Mouse (Mus musculus) hindbrain, embryonic 15.5 days (tissue): ENCODE measurements around the gene Shq1. TPM values are rescaled to one million over a fixed set of nuclear protein-coding genes. Genes with fewer than 3 reads are reported as not detected.
A peak's percentile ranks its signal among the peaks of the same experiment; 100 is the strongest.

Experiments used
- ATAC-seq: fragments of 200-750 bp; cut with Nextera tagmentation; 2 replicates; pipeline ENCODE4 v1.8.0; 2017; ENCODE audit warnings: low read depth, moderate number of reproducible peaks, moderate TSS enrichment; ENCODE audit not compliant: low FRiP score
- H3K27ac ChIP-seq: fragments of 300-500 bp; sonication (generic); replicated peaks from 2 replicates; pipeline ENCODE4 v1.5.1; 2015; ENCODE audit warnings: mild to moderate bottlenecking, inconsistent platforms
- H3K27me3 ChIP-seq: fragments of 300-500 bp; sonication (generic); 2 replicates; pipeline ENCODE4 v1.6.1; 2015; ENCODE audit warnings: control low read depth, inconsistent platforms
- H3K36me3 ChIP-seq: fragments of 300-500 bp; sonication (generic); 2 replicates; pipeline ENCODE4 v1.6.1; 2015; ENCODE audit warnings: control low read depth, inconsistent platforms
- H3K4me1 ChIP-seq: fragments of 300-500 bp; sonication (generic); replicated peaks from 2 replicates; pipeline ENCODE4 v1.6.1; 2015; ENCODE audit warnings: control low read depth, inconsistent platforms
- H3K4me2 ChIP-seq: fragments of 300-500 bp; sonication (generic); 2 replicates; pipeline ENCODE4 v1.6.1; 2015; ENCODE audit warnings: moderate library complexity, mild to moderate bottlenecking, inconsistent platforms
- H3K4me3 ChIP-seq: fragments of 300-500 bp; sonication (generic); 2 replicates; pipeline ENCODE4 v1.5.1; 2015; ENCODE audit warnings: mild to moderate bottlenecking, inconsistent platforms
- H3K9ac ChIP-seq: fragments of 300-500 bp; sonication (generic); 2 replicates; pipeline ENCODE4 v1.6.1; 2015; ENCODE audit warnings: inconsistent platforms
- H3K9me3 ChIP-seq: fragments of 300-500 bp; sonication (generic); 2 replicates; pipeline ENCODE4 v1.6.1; 2016; ENCODE audit warnings: control low read depth, inconsistent platforms
- WGBS: fragments of 180-500 bp; shearing (Covaris S2); methylation state at CpG from one replicate; pipeline ENCODE4 v1.1.7; 2015; 5-methylcytosine and 5-hydroxymethylcytosine counted together
- polyA plus RNA-seq: library from polyadenylated mRNA; unstranded; fragments of >200 nt; fragmentation: Nextera tagmentation; extraction: Ambion mirVana; gene quantifications from 2 replicates; pipeline ENCODE4 v1.2.1, GENCODE M21; 2015

Shq1 gene
- polyA plus RNA-seq, 1 experiment from 2014 or later, result 8.9 TPM

DNA sequence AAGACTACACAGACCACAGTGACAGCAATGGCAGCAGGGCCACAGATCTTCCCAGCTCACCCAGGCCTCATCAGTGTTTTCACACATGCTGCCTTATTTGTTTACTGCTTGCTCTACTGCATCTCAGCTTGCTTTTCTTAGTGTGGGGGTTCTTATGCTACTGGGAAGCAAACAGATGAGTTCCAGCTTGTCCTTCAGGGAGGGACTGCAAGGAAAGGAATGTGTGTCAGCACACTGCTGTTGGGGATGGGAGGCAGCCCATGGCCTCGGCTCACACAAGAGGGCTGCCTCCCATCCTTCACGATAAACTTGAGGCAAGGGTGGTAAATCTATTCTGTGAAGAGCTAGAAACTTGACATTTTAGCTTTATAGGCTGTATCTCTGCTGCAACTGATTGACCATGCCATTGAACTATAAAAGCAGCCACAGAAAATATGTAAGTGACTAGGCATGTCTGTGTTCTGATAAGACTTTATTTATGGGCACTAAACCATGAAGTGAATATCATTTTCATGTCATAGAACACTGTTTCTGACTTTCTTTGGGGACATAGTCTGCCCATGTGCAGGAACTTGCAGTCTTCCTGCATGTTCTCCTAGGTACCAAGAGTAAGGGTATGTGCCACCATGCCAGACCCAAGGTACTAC lies 48.0 kb downstream of the Shq1 start:
- Histone ChIP-seq H3K4me3 (no peak overlapping the region), H3K9me3 (no peaks in the 10 kb centered on the region), H3K27me3 (no peaks in the 10 kb centered on the region), H3K36me3 (no peaks in the 10 kb centered on the region), H3K27ac (no peak overlapping the region), H3K4me2 (no peak overlapping the region), H3K4me1 (no peaks in the 10 kb centered on the region), H3K9ac (no peak overlapping the region)
- 75% methylated on average over 2 of the region's 2 CpGs for WGBS
- ATAC-seq, result no peak

DNA sequence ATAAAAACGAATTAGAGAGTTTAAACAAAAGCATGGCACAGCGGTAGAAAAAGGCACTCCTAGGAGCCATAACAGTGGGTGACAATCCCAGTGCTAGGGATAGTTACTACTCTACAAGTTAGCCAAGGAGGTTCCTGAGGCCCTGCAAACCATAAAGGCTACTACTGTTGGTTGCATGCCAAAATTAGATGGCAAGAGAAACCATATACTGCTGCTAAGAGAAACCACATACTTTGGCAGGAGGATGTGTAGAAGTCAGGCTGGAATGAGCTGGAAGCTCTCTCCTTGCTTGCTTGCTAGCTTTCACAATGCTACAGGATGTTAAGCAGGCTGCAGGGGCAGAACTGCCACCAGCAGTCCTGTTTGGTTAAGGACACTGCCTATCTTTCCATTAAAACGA lies 50.5 kb downstream of the Shq1 start:
- H3K36me3 ChIP-seq, result no peaks in the 10 kb centered on the region
- no peak overlapping the region for H3K4me2 ChIP-seq
- no peak overlapping the region for H3K9ac ChIP-seq
- H3K27ac ChIP-seq, result no peak overlapping the region
- H3K4me3 ChIP-seq, result no peak overlapping the region
- H3K4me1 ChIP-seq, result no peaks in the 10 kb centered on the region
- ATAC-seq, result no peak
- WGBS, result 83% methylated on average over 3 of the region's 3 CpGs
- H3K9me3 ChIP-seq, result no peaks in the 10 kb centered on the region
- H3K27me3 ChIP-seq, result no peaks in the 10 kb centered on the region

- no peak overlapping the region for H3K27ac ChIP-seq
- no peak overlapping the region for H3K4me3 ChIP-seq
- no peaks in the 10 kb centered on the region for H3K4me1 ChIP-seq
- H3K9ac ChIP-seq, result no peak overlapping the region
- no peak for ATAC-seq
- H3K9me3 ChIP-seq, result no peaks in the 10 kb centered on the region
- 92% methylated on average over 7 of the region's 7 CpGs for WGBS
- no peak overlapping the region for H3K4me2 ChIP-seq
- no peaks in the 10 kb centered on the region for H3K27me3 ChIP-seq
- no peaks in the 10 kb centered on the region for H3K36me3 ChIP-seq
Measured at GRCm38 (mm10) chr6:100619309-100619708, 51.6 kb downstream of the Shq1 start.

GRCm38 (mm10) chr6:100616133-100616532 lies 54.8 kb downstream of the Shq1 start:
- no peak overlapping the region for H3K27ac ChIP-seq
- no peak overlapping the region for H3K4me3 ChIP-seq
- over 99% methylated on average over 4 of the region's 4 CpGs for WGBS

GRCm38 (mm10) chr6:100613593-100614267 lies 57.2 kb downstream of the Shq1 start:
- H3K27me3 ChIP-seq, result no peaks in the 10 kb centered on the region
- H3K27ac ChIP-seq, result no peak overlapping the region
- no peaks in the 10 kb centered on the region for H3K36me3 ChIP-seq
- no peak overlapping the region for H3K9ac ChIP-seq
- H3K4me3 ChIP-seq, result no peak overlapping the region
- 46% methylated on average over 6 of the region's 6 CpGs for WGBS
- H3K9me3 ChIP-seq, result no peaks in the 10 kb centered on the region
- peaks cover 10% of the 10 kb centered on the region for H3K4me1 ChIP-seq
- no peak overlapping the region for H3K4me2 ChIP-seq
- 0 out of 2 replicates have a peak, but pooled peaks have one; percentile 27 for ATAC-seq

More at GRCm38 (mm10) chr6:100616133-100616532, 54.8 kb downstream of the Shq1 start:
- H3K4me2 ChIP-seq, result no peak overlapping the region
- peaks cover 10% of the 10 kb centered on the region for H3K4me1 ChIP-seq
- H3K9ac ChIP-seq, result no peak overlapping the region
- no peaks in the 10 kb centered on the region for H3K9me3 ChIP-seq
- H3K27me3 ChIP-seq, result no peaks in the 10 kb centered on the region
- no peaks in the 10 kb centered on the region for H3K36me3 ChIP-seq
- ATAC-seq, result no peak

DNA sequence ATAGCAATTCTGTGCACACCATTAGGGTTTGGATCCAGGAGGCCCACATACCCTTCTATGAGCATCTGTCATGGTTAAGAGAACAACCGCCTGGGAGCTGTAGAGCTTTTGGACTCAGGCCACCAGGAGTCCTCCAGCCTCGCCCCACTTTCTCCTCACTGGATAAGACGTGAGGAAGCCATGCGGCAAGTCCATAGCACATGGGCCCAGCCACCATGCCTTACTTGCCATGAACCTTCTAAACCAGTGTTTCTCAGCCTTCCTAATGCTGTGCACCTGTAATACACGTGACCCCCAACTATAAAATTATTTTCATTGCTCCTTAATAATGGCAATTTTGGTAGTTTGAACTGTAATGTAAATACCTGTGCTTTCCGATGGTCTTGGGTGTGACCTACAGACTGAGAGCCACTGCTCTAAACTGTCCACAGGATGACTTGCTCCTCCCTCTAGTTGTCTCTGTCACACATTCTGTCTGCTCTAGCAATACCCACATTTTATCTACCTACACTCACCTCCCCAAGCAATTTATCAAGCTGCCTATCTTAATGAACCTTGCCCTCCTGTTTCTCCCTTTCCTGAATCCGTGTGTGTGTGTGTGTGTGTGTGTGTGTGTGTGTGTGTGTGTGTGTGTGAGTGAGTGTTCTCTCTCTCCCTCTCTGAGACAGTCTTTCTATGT lies 59.9 kb downstream of the Shq1 start:
- 86% methylated on average over 7 of the region's 7 CpGs for WGBS
- H3K27me3 ChIP-seq, result no peaks in the 10 kb centered on the region
- no peak for ATAC-seq
- peaks cover 10% of the 10 kb centered on the region for H3K4me1 ChIP-seq
- H3K4me2 ChIP-seq, result no peak overlapping the region
- H3K9me3 ChIP-seq, result no peaks in the 10 kb centered on the region
- H3K27ac ChIP-seq, result no peak overlapping the region
- no peaks in the 10 kb centered on the region for H3K36me3 ChIP-seq
- no peak overlapping the region for H3K9ac ChIP-seq
- no peak overlapping the region for H3K4me3 ChIP-seq

- ATAC-seq, result no peak
- Histone ChIP-seq H3K36me3 (no peaks in the 10 kb centered on the region), H3K27me3 (no peaks in the 10 kb centered on the region), H3K27ac (no peak overlapping the region), H3K4me3 (no peak overlapping the region), H3K9me3 (no peaks in the 10 kb centered on the region), H3K9ac (no peak overlapping the region), H3K4me2 (no peak overlapping the region), H3K4me1 (peaks cover 10% of the 10 kb centered on the region)
- 70% methylated on average over 8 of the region's 8 CpGs for WGBS
Measured at GRCm38 (mm10) chr6:100610182-100610581, 60.8 kb downstream of the Shq1 start.

- ATAC-seq, result no peak
- H3K4me2 ChIP-seq, result no peak overlapping the region
- H3K27ac ChIP-seq, result no peak overlapping the region
- no peaks in the 10 kb centered on the region for H3K27me3 ChIP-seq
- H3K9me3 ChIP-seq, result no peaks in the 10 kb centered on the region
- H3K4me3 ChIP-seq, result no peak overlapping the region
- H3K4me1 ChIP-seq, result peaks cover 10% of the 10 kb centered on the region
- no peaks in the 10 kb centered on the region for H3K36me3 ChIP-seq
- 77% methylated on average over 3 of the region's 3 CpGs for WGBS
- H3K9ac ChIP-seq, result no peak overlapping the region
Measured at GRCm38 (mm10) chr6:100609256-100609655, 61.7 kb downstream of the Shq1 start.

- H3K4me1 ChIP-seq, result peaks cover 11% of the 10 kb centered on the region; the same call in 1 of the 2 replicates
- H3K27me3 ChIP-seq, result no peaks in the 10 kb centered on the region
- no peak overlapping the region for H3K4me2 ChIP-seq
- WGBS, result 95% methylated on average over 3 of the region's 3 CpGs
- no peak for ATAC-seq
- no peak overlapping the region for H3K9ac ChIP-seq
- H3K27ac ChIP-seq, result no peak overlapping the region
- no peak overlapping the region for H3K4me3 ChIP-seq
- no peaks in the 10 kb centered on the region for H3K9me3 ChIP-seq
- H3K36me3 ChIP-seq, result no peaks in the 10 kb centered on the region
Measured at GRCm38 (mm10) chr6:100608429-100608828, 62.5 kb downstream of the Shq1 start.

- Histone ChIP-seq H3K27me3 (no peaks in the 10 kb centered on the region), H3K4me3 (no peak overlapping the region), H3K4me2 (no peak overlapping the region), H3K9me3 (no peaks in the 10 kb centered on the region), H3K4me1 (0 out of 2 replicates have a peak, but pooled peaks cover 7% of the 10 kb centered on the region), H3K9ac (no peak overlapping the region), H3K36me3 (no peaks in the 10 kb centered on the region), H3K27ac (no peak overlapping the region)
- no peak for ATAC-seq
- WGBS, result 86% methylated on average over 4 of the region's 4 CpGs
Measured at GRCm38 (mm10) chr6:100606805-100607204, 64.2 kb downstream of the Shq1 start.

DNA sequence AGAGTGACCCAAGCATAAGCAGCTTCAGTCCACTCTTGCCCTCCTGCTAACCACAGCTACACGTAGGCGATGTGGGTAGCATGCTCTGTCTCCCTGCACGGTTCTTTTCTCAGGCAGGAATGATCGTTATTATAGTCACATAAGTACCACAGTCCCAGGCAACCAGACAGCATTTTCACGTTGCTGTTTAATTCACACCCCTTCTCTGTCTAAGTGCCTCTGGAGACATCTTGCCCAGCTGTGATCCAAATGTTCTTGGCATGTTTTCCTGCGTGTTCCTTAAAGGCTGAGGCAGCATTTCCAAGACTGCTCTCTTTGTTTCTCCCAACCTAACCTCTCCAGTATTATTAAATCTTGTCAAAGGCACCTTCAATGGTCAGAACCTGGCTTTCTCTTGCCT lies 67.3 kb downstream of the Shq1 start:
- Histone ChIP-seq H3K4me3 (no peak overlapping the region), H3K36me3 (no peaks in the 10 kb centered on the region), H3K27me3 (no peaks in the 10 kb centered on the region), H3K4me2 (no peak overlapping the region), H3K4me1 (0 out of 2 replicates have a peak, but pooled peaks cover 7% of the 10 kb centered on the region), H3K9me3 (no peaks in the 10 kb centered on the region), H3K27ac (no peak overlapping the region), H3K9ac (no peak overlapping the region)
- 61% methylated on average over 6 of the region's 6 CpGs for WGBS
- ATAC-seq, result no peak

DNA sequence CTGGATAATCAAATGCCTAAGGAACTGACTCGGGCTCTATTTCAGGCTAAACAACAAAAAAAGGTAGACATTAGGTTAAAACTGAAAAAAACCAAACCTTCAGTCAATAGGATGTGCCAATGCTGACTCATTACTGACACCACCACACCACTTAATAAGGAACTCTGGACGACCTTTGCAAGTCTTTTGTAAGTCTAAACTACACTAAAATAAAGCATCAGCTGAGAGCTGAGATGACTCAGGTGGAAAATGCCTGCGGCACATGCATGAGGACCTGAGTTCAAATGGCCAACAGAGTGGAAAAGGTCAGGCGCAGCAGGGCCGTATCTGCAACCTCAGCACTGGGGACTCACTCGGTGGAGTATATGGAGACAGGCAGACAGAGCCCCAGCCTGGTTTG lies 69.3 kb downstream of the Shq1 start:
- no peak for ATAC-seq
- H3K36me3 ChIP-seq, result no peaks in the 10 kb centered on the region
- WGBS, result 84% methylated on average over 6 of the region's 6 CpGs

More for the DNA sequence above, 69.3 kb downstream of the Shq1 start:
- H3K9me3 ChIP-seq, result no peaks in the 10 kb centered on the region
- H3K27me3 ChIP-seq, result no peaks in the 10 kb centered on the region
- no peak overlapping the region for H3K9ac ChIP-seq
- no peak overlapping the region for H3K4me3 ChIP-seq
- H3K4me2 ChIP-seq, result no peak overlapping the region
- H3K27ac ChIP-seq, result no peak overlapping the region
- H3K4me1 ChIP-seq, result 0 out of 2 replicates have a peak, but pooled peaks cover 7% of the 10 kb centered on the region
